Mouse (Mus musculus) midbrain, embryonic 16.5 days (tissue): ENCODE measurements around the gene Med13l. TPM values are rescaled to one million over a fixed set of nuclear protein-coding genes. Genes with fewer than 3 reads are reported as not detected.

Source experiments
- ATAC-seq: fragments of 200-750 bp; cut with Nextera tagmentation; 2 replicates; pipeline ENCODE4 v1.8.0; 2017; ENCODE audit warnings: moderate TSS enrichment
- H3K27ac ChIP-seq: fragments of 300-500 bp; sonication (generic); 2 replicates; pipeline ENCODE4 v1.5.1; 2014; ENCODE audit warnings: mild to moderate bottlenecking, low read length, mixed read lengths
- H3K27me3 ChIP-seq: fragments of 300-500 bp; sonication (generic); 2 replicates; pipeline ENCODE4 v1.6.1; 2014; ENCODE audit warnings: low read depth, low read length, mixed read lengths; ENCODE audit not compliant: control insufficient read depth, insufficient read depth
- H3K36me3 ChIP-seq: fragments of 300-500 bp; sonication (generic); 2 replicates; pipeline ENCODE4 v1.6.1; 2014; ENCODE audit warnings: mild to moderate bottlenecking, low read length, moderate library complexity, mixed read lengths; ENCODE audit not compliant: control insufficient read depth, insufficient read depth
- H3K4me1 ChIP-seq: fragments of 300-500 bp; sonication (generic); 2 replicates; pipeline ENCODE4 v1.6.1; 2014; ENCODE audit warnings: mild to moderate bottlenecking, low read length, mixed read lengths; ENCODE audit not compliant: control insufficient read depth, insufficient read depth
- H3K4me2 ChIP-seq: fragments of 300-500 bp; sonication (generic); 2 replicates; pipeline ENCODE4 v1.6.1; 2014; ENCODE audit warnings: mild to moderate bottlenecking, low read length, mixed read lengths
- H3K4me3 ChIP-seq: fragments of 300-500 bp; sonication (generic); 2 replicates; pipeline ENCODE4 v1.5.1; 2014; ENCODE audit warnings: low read depth, mild to moderate bottlenecking, low read length, moderate library complexity, mixed read lengths
- H3K9ac ChIP-seq: fragments of 300-500 bp; sonication (generic); 2 replicates; pipeline ENCODE4 v1.6.1; 2014; ENCODE audit warnings: low read depth, low read length, mixed read lengths
- H3K9me3 ChIP-seq: fragments of 300-500 bp; sonication (generic); replicated peaks from 2 replicates; pipeline ENCODE4 v1.6.1; 2014; ENCODE audit warnings: mild to moderate bottlenecking, low read length, mixed read lengths; ENCODE audit not compliant: control insufficient read depth, poor library complexity, severe bottlenecking
- WGBS: fragments of 180-500 bp; shearing (Covaris S2); extraction: QIAGEN DNeasy Blood & Tissue Kit; methylation state at CpG from one replicate; pipeline ENCODE4 v1.1.7; 2014; 5-methylcytosine and 5-hydroxymethylcytosine counted together
- polyA plus RNA-seq: library from polyadenylated mRNA; unstranded; fragments of >200 nt; fragmentation: Nextera tagmentation; extraction: Ambion mirVana; gene quantifications from 2 replicates; pipeline ENCODE4 v1.2.1, GENCODE M21; 2015

Med13l gene
- polyA plus RNA-seq, 1 experiment from 2014 or later: 14.4 TPM

DNA sequence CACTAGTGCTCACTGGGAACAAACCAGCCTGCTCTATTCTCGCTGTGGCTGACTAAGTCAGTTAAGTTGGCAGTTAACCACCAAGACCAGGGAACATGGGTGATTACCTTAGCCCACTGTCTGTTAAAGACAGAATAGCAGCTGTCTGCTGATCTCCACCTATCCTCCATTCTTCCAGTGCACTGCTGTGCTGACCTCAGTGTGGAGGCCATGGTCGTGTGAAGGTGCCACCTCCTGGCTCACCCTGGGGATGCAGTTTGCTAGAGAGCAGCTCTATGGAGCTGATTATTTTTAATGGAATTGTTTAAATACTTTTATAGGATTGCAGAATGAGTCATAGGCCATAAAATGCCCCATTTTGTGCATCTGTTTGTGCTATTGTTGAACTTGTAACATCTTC lies 195.6 kb downstream of the Med13l start:
- ATAC-seq: no peak
- H3K27me3 ChIP-seq: no peaks in the 10 kb centered on the region
- H3K27ac ChIP-seq: no peak overlapping the region
- H3K9me3 ChIP-seq: no peaks in the 10 kb centered on the region
- H3K4me1 ChIP-seq: no peaks in the 10 kb centered on the region
- H3K4me2 ChIP-seq: no peak overlapping the region
- H3K4me3 ChIP-seq: no peak overlapping the region
- peaks cover 32% of the 10 kb centered on the region for H3K36me3 ChIP-seq
- 64% methylated on average over 2 of the region's 2 CpGs for WGBS
- no peak overlapping the region for H3K9ac ChIP-seq

- Histone ChIP-seq H3K27ac (no peak overlapping the region), H3K4me3 (no peak overlapping the region), H3K27me3 (no peaks in the 10 kb centered on the region), H3K9me3 (no peaks in the 10 kb centered on the region), H3K9ac (no peak overlapping the region), H3K36me3 (peaks cover 43% of the 10 kb centered on the region), H3K4me2 (no peak overlapping the region), H3K4me1 (no peaks in the 10 kb centered on the region)
- ATAC-seq: no peak
- WGBS: 70% methylated on average over 17 of the region's 17 CpGs
Measured at GRCm38 (mm10) chr5:118757396-118758301, 197.2 kb downstream of the Med13l start.

- H3K4me3 ChIP-seq: no peak overlapping the region
- H3K27ac ChIP-seq: no peak overlapping the region
- peaks cover 46% of the 10 kb centered on the region for H3K36me3 ChIP-seq
- no peak for ATAC-seq
- no peak overlapping the region for H3K9ac ChIP-seq
- H3K27me3 ChIP-seq: no peaks in the 10 kb centered on the region
- no peaks in the 10 kb centered on the region for H3K4me1 ChIP-seq
- 93% methylated on average over 10 of the region's 10 CpGs for WGBS
- H3K9me3 ChIP-seq: no peaks in the 10 kb centered on the region
- H3K4me2 ChIP-seq: no peak overlapping the region
Measured at GRCm38 (mm10) chr5:118760986-118761385, 200.5 kb downstream of the Med13l start.

DNA sequence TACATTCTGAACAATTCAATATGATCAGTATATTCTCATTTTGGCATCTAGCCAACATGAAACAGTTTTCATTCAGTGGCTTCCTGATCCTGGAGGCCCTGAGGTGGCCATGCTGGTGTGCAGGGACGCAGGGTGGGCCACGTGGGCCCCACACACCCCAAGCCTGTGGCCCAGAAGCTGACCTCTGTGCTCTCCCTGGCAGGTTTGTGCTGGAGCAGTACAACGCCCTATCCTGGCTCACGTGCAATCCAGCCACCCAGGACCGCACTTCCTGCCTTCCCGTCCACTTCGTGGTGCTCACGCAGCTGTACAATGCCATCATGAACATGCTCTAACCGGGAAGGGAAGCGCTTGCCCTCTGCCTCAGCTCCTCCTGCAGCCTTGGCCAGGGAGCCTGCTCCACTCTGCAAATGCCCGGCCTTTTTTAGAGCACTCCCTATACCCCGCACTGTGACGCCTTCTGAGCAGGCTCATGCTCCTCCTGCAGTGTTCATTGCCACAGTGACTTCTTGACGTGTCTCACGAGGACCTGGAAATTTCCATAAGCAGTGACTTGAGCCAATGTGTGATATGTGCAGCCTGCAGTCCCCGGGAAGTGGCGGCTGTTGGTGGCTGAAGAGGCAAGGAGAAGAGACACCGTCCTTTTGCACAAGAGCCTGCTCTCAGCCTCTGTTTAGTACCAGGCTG lies 202.2 kb downstream of the Med13l start:
- WGBS: 88% methylated on average over 18 of the region's 18 CpGs
- Histone ChIP-seq H3K27me3 (no peaks in the 10 kb centered on the region), H3K4me1 (no peaks in the 10 kb centered on the region), H3K36me3 (peaks cover 36% of the 10 kb centered on the region), H3K9me3 (no peaks in the 10 kb centered on the region), H3K4me2 (no peak overlapping the region), H3K9ac (no peak overlapping the region), H3K27ac (no peak overlapping the region), H3K4me3 (no peak overlapping the region)
- ATAC-seq: no peak

GRCm38 (mm10) chr5:118763353-118763752 lies 202.9 kb downstream of the Med13l start:
- H3K36me3 ChIP-seq: peaks cover 36% of the 10 kb centered on the region
- H3K27ac ChIP-seq: no peak overlapping the region
- no peaks in the 10 kb centered on the region for H3K27me3 ChIP-seq
- H3K4me1 ChIP-seq: no peaks in the 10 kb centered on the region
- no peak overlapping the region for H3K9ac ChIP-seq
- H3K4me2 ChIP-seq: no peak overlapping the region
- H3K9me3 ChIP-seq: no peaks in the 10 kb centered on the region
- no peak for ATAC-seq
- 56% methylated on average over 5 of the region's 5 CpGs for WGBS
- H3K4me3 ChIP-seq: no peak overlapping the region

- no peak overlapping the region for H3K27ac ChIP-seq
- WGBS: 41% methylated on average over 6 of the region's 6 CpGs
- H3K4me3 ChIP-seq: no peak overlapping the region
- no peaks in the 10 kb centered on the region for H3K4me1 ChIP-seq
- H3K36me3 ChIP-seq: no peaks in the 10 kb centered on the region; the same call in none of the 2 replicates
- ATAC-seq: no peak
- H3K27me3 ChIP-seq: peaks cover 3% of the 10 kb centered on the region; the same call in 1 of the 2 replicates
- H3K9ac ChIP-seq: no peak overlapping the region
- H3K4me2 ChIP-seq: no peak overlapping the region
- no peaks in the 10 kb centered on the region for H3K9me3 ChIP-seq
Measured at GRCm38 (mm10) chr5:118769143-118769542, 208.7 kb downstream of the Med13l start.

GRCm38 (mm10) chr5:118773866-118774265 lies 213.4 kb downstream of the Med13l start:
- H3K4me3 ChIP-seq: no peak overlapping the region
- H3K27me3 ChIP-seq: peaks cover 3% of the 10 kb centered on the region; the same call in 1 of the 2 replicates
- ATAC-seq: peak; percentile 54; the same call in 1 of the 2 replicates
- H3K4me1 ChIP-seq: no peaks in the 10 kb centered on the region
- H3K36me3 ChIP-seq: no peaks in the 10 kb centered on the region
- no peak overlapping the region for H3K4me2 ChIP-seq
- no peaks in the 10 kb centered on the region for H3K9me3 ChIP-seq
- no peak overlapping the region for H3K9ac ChIP-seq
- no peak overlapping the region for H3K27ac ChIP-seq
- WGBS: 17% methylated on average over 3 of the region's 3 CpGs

- 84% methylated on average over 6 of the region's 6 CpGs for WGBS
- Histone ChIP-seq H3K4me1 (0 out of 2 replicates have a peak, but pooled peaks cover 1% of the 10 kb centered on the region), H3K4me2 (no peak overlapping the region), H3K4me3 (no peak overlapping the region), H3K9ac (no peak overlapping the region), H3K27ac (no peak overlapping the region), H3K9me3 (no peaks in the 10 kb centered on the region), H3K27me3 (peaks cover 11% of the 10 kb centered on the region), H3K36me3 (no peaks in the 10 kb centered on the region)
- no peak for ATAC-seq
Measured at GRCm38 (mm10) chr5:118776396-118776795, 215.9 kb downstream of the Med13l start.

DNA sequence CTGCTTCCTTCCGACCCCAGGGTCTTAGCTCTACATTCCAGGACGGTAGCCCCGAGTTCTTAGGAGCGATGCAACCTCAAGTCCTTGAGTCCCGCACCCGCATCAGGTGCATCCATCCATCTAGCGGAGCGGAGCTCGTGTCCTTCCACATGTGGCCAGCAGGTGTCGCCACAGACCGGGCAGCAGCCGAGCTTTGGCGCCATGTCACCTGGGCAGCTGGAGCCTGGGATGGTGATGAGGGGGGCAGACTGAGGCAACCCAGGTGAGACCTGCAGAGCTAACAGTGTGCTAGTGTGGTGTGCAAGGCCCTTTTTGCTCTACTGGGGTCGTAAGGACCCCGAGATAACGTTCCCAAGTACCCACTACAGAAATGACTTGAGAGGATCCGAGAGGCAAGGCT lies 221.1 kb downstream of the Med13l start:
- no peak overlapping the region for H3K27ac ChIP-seq
- H3K27me3 ChIP-seq: peaks cover 8% of the 10 kb centered on the region
- ATAC-seq: no peak
- no peaks in the 10 kb centered on the region for H3K9me3 ChIP-seq
- H3K4me3 ChIP-seq: no peak overlapping the region
- 11% methylated on average over 17 of the region's 17 CpGs for WGBS
- H3K36me3 ChIP-seq: no peaks in the 10 kb centered on the region
- H3K4me2 ChIP-seq: no peak overlapping the region
- 0 out of 2 replicates have a peak, but pooled peaks cover 2% of the 10 kb centered on the region for H3K4me1 ChIP-seq
- no peak overlapping the region; the same call in 1 of the 2 replicates for H3K9ac ChIP-seq
